Mouse (Mus musculus): ENCODE measurements around the gene Uqcrh.

- TF ChIP-seq POLR2A (IDR thresholded peaks at IDR 0.05; ENCODE audit: low read depth, low read length) (no peak), CTCF (conservative IDR thresholded peaks at IDR 0.05; ENCODE audit: insufficient read depth, insufficient read length, low read depth, low read length) (no peak)
These were observed 30.4 kb upstream of the Uqcrh start for GRCm38 (mm10) chr4:116105278-116105677.
